Mouse (Mus musculus) MN1 (cell line): ENCODE measurements around the gene Olfr199.
"Not testable (repeated sequence)": the region's sequence is repeated elsewhere in the genome, so short reads cannot be mapped to it uniquely, and the experiment has no call there.

Experiments used
- DNase-seq: peaks from one replicate; pipeline ENCODE4 v3.0.0-alpha.2; 2016; ENCODE audit warnings: low spot score

The Olfr199 gene

GRCm38 (mm10) chr16:59219667-59220066 is at the start of gene Olfr199:
Gene Olfr199, minus strand, starts transcription at chr16:59219767.
- not testable (repeated sequence) for DNase-seq

- DNase-seq = not testable (repeated sequence)
Measured at GRCm38 (mm10) chr16:59269097-59269496, 49.5 kb upstream of the Olfr199 start.

DNA sequence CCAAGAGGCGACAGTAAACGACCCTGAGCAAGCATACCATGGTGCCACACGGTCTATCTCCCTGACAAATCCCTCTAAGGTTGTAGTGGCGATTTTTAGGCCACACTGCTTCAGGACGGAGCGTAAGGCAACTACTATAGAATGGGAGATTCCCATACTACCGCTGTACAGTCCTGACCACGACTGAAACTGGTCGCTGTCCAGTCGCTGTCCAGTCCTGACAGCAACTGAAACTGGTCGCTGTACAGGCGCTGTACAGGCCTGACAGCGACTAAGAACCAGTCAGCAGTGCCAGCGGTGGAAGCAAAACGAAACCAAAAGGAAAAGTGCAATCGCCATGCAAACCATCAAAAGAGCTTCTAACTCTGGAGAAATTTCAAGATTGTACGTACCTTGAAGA is 30.1 kb upstream of the Olfr199 start:
- no peak for DNase-seq

GRCm38 (mm10) chr16:59217861-59218260 is 1.7 kb downstream of the Olfr199 start:
- DNase-seq = not testable (repeated sequence)

DNA sequence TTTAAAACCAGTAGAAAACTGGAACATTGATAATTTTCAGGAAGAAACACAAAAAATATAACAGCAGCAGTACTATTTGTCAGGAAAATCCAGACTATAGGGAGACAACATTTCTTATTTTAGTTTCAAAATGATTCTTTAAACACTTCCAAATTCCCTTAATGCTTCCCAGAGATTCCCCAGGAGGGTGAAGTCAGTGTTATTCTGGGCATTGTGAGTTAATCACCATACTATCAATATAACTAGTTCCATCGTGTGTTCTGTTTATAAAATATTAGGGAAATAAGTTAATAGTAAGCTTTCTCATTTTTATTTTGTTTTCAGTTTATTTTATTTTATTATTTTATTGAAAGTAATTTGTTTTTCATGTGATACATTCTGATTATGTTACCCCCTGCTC is 16.1 kb downstream of the Olfr199 start, which contains the start of gene Olfr198:
TSS of gene Olfr198 (minus strand) at position 101 of the 400 bp plus-strand sequence.
- not testable (repeated sequence) for DNase-seq

GRCm38 (mm10) chr16:59170354-59170753 is 49.2 kb downstream of the Olfr199 start, which contains the start of gene Olfr196:
Gene Olfr196, minus strand, starts transcription at chr16:59170454.
- DNase-seq = no peak
